Mouse (Mus musculus) spleen, postnatal 0 days (tissue): Measurements from ENCODE around the gene Crb1. TPM values are rescaled to one million over a fixed set of nuclear protein-coding genes. Genes with fewer than 3 reads are reported as not detected.

Experiments
- polyA plus RNA-seq: library from polyadenylated mRNA; unstranded; fragments of >200 nt; fragmentation: Nextera tagmentation; extraction: Ambion mirVana; gene quantifications from 2 replicates; pipeline ENCODE4 v1.2.1, GENCODE M21; 2015

The Crb1 gene
- not detected in 2 replicates for polyA plus RNA-seq

GRCm38 (mm10) chr1:139376638-139377286, at the start of gene Crb1:
Gene Crb1 (minus strand): TSS chr1:139377100.

GRCm38 (mm10) chr1:139421875-139422791, 45.2 kb upstream of the Crb1 start, which contains the start of gene Zbtb41:
Gene Zbtb41 (plus strand): TSS chr1:139422288.

Other genes with a start within 250 kb of the Crb1 start
- gene Zbtb41, start 45.2 kb upstream of the Crb1 start, polyA plus RNA-seq = 1.7 and 2.2 TPM in 2 replicates
- gene Aspm, start 77.7 kb upstream of the Crb1 start, polyA plus RNA-seq = 13.4 and 13.9 TPM in 2 replicates
- gene F13b, start 124.6 kb upstream of the Crb1 start, polyA plus RNA-seq = 0.11 TPM in 1 of 2 replicates, not detected in the other
- gene Cfhr1, start 183.2 kb upstream of the Crb1 start, polyA plus RNA-seq = 0.06 TPM in 1 of 2 replicates, not detected in the other